Mouse (Mus musculus) lung, adult 2 months (tissue): ENCODE results near the gene Pstk. TPM values are rescaled to one million over a fixed set of nuclear protein-coding genes. Genes with fewer than 3 reads are reported as not detected.
"Not testable (repeated sequence)": the region's sequence is repeated elsewhere in the genome, so short reads cannot be mapped to it uniquely, and the experiment has no call there.

Experiments used
- DNase-seq: peaks from one replicate; pipeline ENCODE4 v3.0.0; 2022
- H3K4me1 ChIP-seq: fragments of 200-500 bp; 2 replicates; pipeline ENCODE4 v1.6.1; 2011; ENCODE audit warnings: low read length; ENCODE audit not compliant: control insufficient read depth, insufficient read depth
- H3K4me3 ChIP-seq: fragments of 200-500 bp; replicated peaks from 2 replicates; pipeline ENCODE3; 2011; ENCODE audit warnings: low read depth, mild to moderate bottlenecking, control low read depth, low read length; ENCODE audit errors: extremely low read depth
- CTCF ChIP-seq: fragments of 200-500 bp; IDR thresholded peaks from 2 replicates; pipeline ENCODE4 v1.5.1; 2011; ENCODE audit warnings: mild to moderate bottlenecking, low read length, control low read depth; ENCODE audit not compliant: insufficient read depth
- POLR2A ChIP-seq: fragments of 200-500 bp; IDR thresholded peaks from 2 replicates; pipeline ENCODE4 v1.6.1; 2011; ENCODE audit warnings: low read depth, mild to moderate bottlenecking, control low read depth, low read length, borderline replicate concordance; ENCODE audit errors: extremely low read depth
- WGBS: fragments of 180-500 bp; shearing (Covaris S2); methylation state at CpG from one replicate; pipeline ENCODE4 v1.1.7; 2018; 5-methylcytosine and 5-hydroxymethylcytosine counted together
- polyA plus RNA-seq: library from polyadenylated mRNA; depleted of rRNA; stranded (reverse); fragments of >200 nt; gene quantifications from 2 replicates; pipeline ENCODE4 v1.2.3, GENCODE M21; 2012

The Pstk gene
- polyA plus RNA-seq, 1 experiment: 28.7 TPM

- TF ChIP-seq POLR2A: peak; percentile 51; the same call in 1 of the 2 replicates
- TF ChIP-seq CTCF: no peak
- under 1% methylated on average over 55 of the region's 55 CpGs for WGBS
- peak within 1 kb of the TSS; percentile 91 for H3K4me3 ChIP-seq
- DNase-seq: peak; percentile 88
- H3K4me1 ChIP-seq: no peaks in the 10 kb centered on the region; the same call in 1 of the 2 replicates
These were observed 8.2 kb upstream of the Pstk start, which contains the start of gene 2310057M21Rik for GRCm38 (mm10) chr7:131362615-131363300. 2310057M21Rik (minus strand) TSS chr7:131362759.

- no peak overlapping the region for H3K4me3 ChIP-seq
- no peaks in the 10 kb centered on the region; the same call in 1 of the 2 replicates for H3K4me1 ChIP-seq
- no peak for TF ChIP-seq CTCF
- TF ChIP-seq POLR2A: no peak
- WGBS: 84% methylated on average over 8 of the region's 8 CpGs
- no peak for DNase-seq
These were observed 6.8 kb upstream of the Pstk start for GRCm38 (mm10) chr7:131364131-131364530.

- Histone ChIP-seq H3K4me1 (peaks cover 6% of the 10 kb centered on the region), H3K4me3 (peak overlapping the region; percentile 82)
- no peak for DNase-seq
- TF ChIP-seq POLR2A (no peak), CTCF (no peak)
- WGBS: 4% methylated on average over 9 of the region's 9 CpGs
These were observed 524 bp downstream of the Pstk start for GRCm38 (mm10) chr7:131371470-131371860.

GRCm38 (mm10) chr7:131371880-131372651, 1.1 kb downstream of the Pstk start:
- Histone ChIP-seq H3K4me1 (peaks cover 6% of the 10 kb centered on the region), H3K4me3 (no peak overlapping the region)
- TF ChIP-seq POLR2A (no peak), CTCF (no peak)
- WGBS: 71% methylated on average over 9 of the region's 9 CpGs
- no peak for DNase-seq

GRCm38 (mm10) chr7:131391761-131392160, 20.8 kb downstream of the Pstk start:
- WGBS: 89% methylated on average over 7 of the region's 7 CpGs
- DNase-seq, H3K4me3 ChIP-seq, H3K4me1 ChIP-seq: not testable (repeated sequence)

- TF ChIP-seq POLR2A (no peak), CTCF (no peak)
- peak overlapping the region; percentile 92 for H3K4me3 ChIP-seq
- DNase-seq: no peak
- H3K4me1 ChIP-seq: peaks cover 6% of the 10 kb centered on the region
- WGBS: 4% methylated on average over 16 of the region's 16 CpGs
These were observed 38.5 kb downstream of the Pstk start for GRCm38 (mm10) chr7:131409321-131409987.

GRCm38 (mm10) chr7:131409988-131410385, 39.0 kb downstream of the Pstk start:
- peak overlapping the region; percentile 92 for H3K4me3 ChIP-seq
- no peak for DNase-seq
- under 1% methylated on average over 38 of the region's 38 CpGs for WGBS
- TF ChIP-seq CTCF: no peak
- no peak for TF ChIP-seq POLR2A
- H3K4me1 ChIP-seq: peaks cover 6% of the 10 kb centered on the region

- TF ChIP-seq CTCF (no peak), POLR2A (peak; percentile 87)
- peaks cover 6% of the 10 kb centered on the region for H3K4me1 ChIP-seq
- DNase-seq: peak; percentile 100
- under 1% methylated on average over 42 of the region's 42 CpGs for WGBS
- peak within 1 kb of the TSS; percentile 92 for H3K4me3 ChIP-seq
These were observed 39.6 kb downstream of the Pstk start, which contains the start of the genes Ikzf5 and Acadsb for GRCm38 (mm10) chr7:131410416-131411058. Ikzf5 (minus strand) TSS chr7:131410521. Acadsb (plus strand) TSS chr7:131410601.

- peak overlapping the region; percentile 57 for H3K4me3 ChIP-seq
- DNase-seq: peak; percentile 41
- TF ChIP-seq POLR2A (no peak), CTCF (no peak)
- WGBS: 15% methylated on average over 10 of the region's 10 CpGs
- peaks cover 6% of the 10 kb centered on the region for H3K4me1 ChIP-seq
These were observed 40.4 kb downstream of the Pstk start for GRCm38 (mm10) chr7:131411221-131411940.
